Mouse (Mus musculus) lung, postnatal 36 days (tissue): ENCODE data around the gene Tgfbrap1.

ENCODE experiments used
- DNase-seq: peaks from one replicate; pipeline ENCODE4 v3.0.0; 2022; ENCODE audit warnings: mixed read lengths

Gene Tgfbrap1

GRCm38 (mm10) chr1:43006524-43006923 lies 91.9 kb downstream of the Tgfbrap1 start:
- DNase-seq: no peak

GRCm38 (mm10) chr1:43006051-43006514 lies 92.4 kb downstream of the Tgfbrap1 start:
- DNase-seq: no peak
